Mouse (Mus musculus): ENCODE data around the gene Cxcl10. TPM values are rescaled to one million over a fixed set of nuclear protein-coding genes. Genes with fewer than 3 reads are reported as not detected.

Gene Cxcl10
- polyA plus RNA-seq (2015; fragmentation: Nextera tagmentation; extraction: Ambion mirVana), result 0.22 and 0.43 TPM in 2 replicates

DNA sequence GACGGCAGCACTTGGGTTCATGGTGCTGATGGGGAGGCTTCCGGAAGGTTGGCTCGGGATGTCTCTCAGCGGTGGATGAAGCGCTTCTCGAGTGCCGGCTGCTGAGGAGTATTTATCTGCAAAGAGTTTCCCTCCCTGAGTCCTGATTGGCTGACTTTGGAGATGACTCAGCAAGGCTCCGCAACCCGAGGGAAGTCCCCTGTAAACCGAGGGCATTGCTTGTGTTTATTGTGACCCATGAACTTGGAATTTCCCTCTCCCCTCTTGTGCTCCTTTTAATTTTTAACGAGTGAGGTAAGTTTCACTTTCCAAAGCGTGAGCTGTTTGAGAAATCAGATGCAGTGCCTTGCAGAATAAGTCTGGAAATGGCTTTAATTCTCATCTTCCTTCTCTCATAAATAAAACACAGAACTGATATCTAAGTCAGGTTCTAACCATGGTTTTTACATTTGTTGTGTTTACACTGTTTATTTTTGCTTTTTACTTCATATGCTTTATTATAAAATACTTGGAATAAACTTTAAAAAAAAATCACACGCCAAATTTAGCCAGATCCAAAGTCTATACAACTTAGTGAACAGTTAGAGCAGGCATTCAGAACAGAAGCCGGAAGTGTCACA is at the start of gene Cxcl10:
Cxcl10 (minus strand) TSS at position 96 of the 620 bp plus-strand sequence.
- ATAC-seq, result peak; percentile 76
- Histone ChIP-seq H3K36me3 (ENCODE audit: control insufficient read depth, insufficient read depth, low read length) (no peaks in the 10 kb centered on the region), H3K4me2 (ENCODE audit: low read length) (peak within 1 kb of the TSS; percentile 74), H3K9ac (ENCODE audit: low read depth, low read length) (peak within 1 kb of the TSS; percentile 38; the same call in 1 of the 2 replicates), H3K9me3 (ENCODE audit: control insufficient read depth, low read length) (no peaks in the 10 kb centered on the region), H3K27me3 (replicated peaks; ENCODE audit: control insufficient read depth, insufficient read depth, low read length) (peaks cover 3% of the 10 kb centered on the region; the same call in 1 of the 2 replicates), H3K4me1 (ENCODE audit: control insufficient read depth, insufficient read depth, low read depth, low read length) (no peaks in the 10 kb centered on the region), H3K4me3 (ENCODE audit: low read length) (peak within 1 kb of the TSS; percentile 36), H3K27ac (ENCODE audit: low read depth, low read length) (no peak within 1 kb of the TSS)
- 17% methylated on average over 14 of the region's 14 CpGs for WGBS

DNA sequence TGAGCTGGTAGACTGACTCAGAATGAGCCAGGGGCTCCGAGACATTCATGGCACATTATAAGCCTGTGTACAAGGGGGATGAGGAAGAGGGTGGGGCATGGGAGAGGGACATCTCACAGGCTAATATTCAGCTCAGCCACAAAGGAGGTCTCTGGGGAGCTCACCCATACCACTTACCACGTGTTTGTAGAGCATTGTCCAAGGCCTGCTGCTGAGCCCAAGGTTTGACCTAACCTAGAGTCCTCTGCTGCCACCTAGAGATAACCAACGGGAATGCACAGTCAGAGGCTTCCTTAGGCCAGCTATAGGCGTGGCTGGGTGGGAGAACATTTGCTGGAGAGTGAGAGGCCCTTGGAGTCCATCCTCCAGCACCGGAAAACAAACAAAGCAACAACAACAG is 49.5 kb upstream of the Cxcl10 start:
- no peak overlapping the region for H3K27ac ChIP-seq (ENCODE audit: low read depth, low read length)
- H3K9ac ChIP-seq (ENCODE audit: low read depth, low read length), result no peak overlapping the region
- H3K9me3 ChIP-seq (ENCODE audit: control insufficient read depth, low read length), result no peaks in the 10 kb centered on the region
- ATAC-seq, result peak; percentile 86
- WGBS, result 22% methylated on average over 5 of the region's 5 CpGs
- no peak overlapping the region for H3K4me3 ChIP-seq (ENCODE audit: low read length)
- peaks cover 2% of the 10 kb centered on the region; the same call in 1 of the 2 replicates for H3K27me3 ChIP-seq (replicated peaks; ENCODE audit: control insufficient read depth, insufficient read depth, low read length)
- no peak overlapping the region for H3K4me2 ChIP-seq (ENCODE audit: low read length)
- no peaks in the 10 kb centered on the region for H3K4me1 ChIP-seq (ENCODE audit: control insufficient read depth, insufficient read depth, low read depth, low read length)
- no peaks in the 10 kb centered on the region for H3K36me3 ChIP-seq (ENCODE audit: control insufficient read depth, insufficient read depth, low read length)

DNA sequence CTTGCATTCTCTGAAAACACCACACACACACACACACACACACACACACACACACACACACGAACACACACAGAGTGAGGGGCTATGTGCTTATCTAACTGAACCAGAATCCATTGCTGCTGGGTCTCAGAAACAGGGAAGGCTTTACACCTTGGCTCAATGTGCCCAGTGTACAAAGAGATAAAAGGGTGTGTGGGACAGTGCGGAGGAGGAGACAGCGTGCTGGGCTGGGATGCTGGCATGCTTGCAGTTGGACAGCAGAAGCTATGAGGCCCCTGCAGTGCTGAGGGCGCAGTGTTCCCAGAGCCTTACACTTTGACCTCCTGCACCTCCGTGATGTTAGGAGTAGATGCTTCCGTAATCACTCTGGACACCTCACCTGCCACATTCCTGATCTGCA is 47.8 kb upstream of the Cxcl10 start:
- no peak overlapping the region for H3K27ac ChIP-seq (ENCODE audit: low read depth, low read length)
- H3K27me3 ChIP-seq (replicated peaks; ENCODE audit: control insufficient read depth, insufficient read depth, low read length), result peaks cover 7% of the 10 kb centered on the region; the same call in 1 of the 2 replicates
- H3K4me2 ChIP-seq (ENCODE audit: low read length), result no peak overlapping the region
- H3K9me3 ChIP-seq (ENCODE audit: control insufficient read depth, low read length), result no peaks in the 10 kb centered on the region
- H3K9ac ChIP-seq (ENCODE audit: low read depth, low read length), result no peak overlapping the region
- 92% methylated on average over 6 of the region's 6 CpGs for WGBS
- H3K36me3 ChIP-seq (ENCODE audit: control insufficient read depth, insufficient read depth, low read length), result no peaks in the 10 kb centered on the region
- 0 out of 2 replicates have a peak, but pooled peaks have one; percentile 12 for ATAC-seq
- no peak overlapping the region for H3K4me3 ChIP-seq (ENCODE audit: low read length)
- H3K4me1 ChIP-seq (ENCODE audit: control insufficient read depth, insufficient read depth, low read depth, low read length), result peaks cover 3% of the 10 kb centered on the region; the same call in 1 of the 2 replicates

- 94% methylated on average over 3 of the region's 3 CpGs for WGBS
- Histone ChIP-seq H3K4me3 (ENCODE audit: low read length) (no peak overlapping the region), H3K4me1 (ENCODE audit: control insufficient read depth, insufficient read depth, low read depth, low read length) (peaks cover 3% of the 10 kb centered on the region; the same call in 1 of the 2 replicates), H3K9ac (ENCODE audit: low read depth, low read length) (no peak overlapping the region), H3K27ac (ENCODE audit: low read depth, low read length) (no peak overlapping the region), H3K36me3 (ENCODE audit: control insufficient read depth, insufficient read depth, low read length) (no peaks in the 10 kb centered on the region), H3K9me3 (ENCODE audit: control insufficient read depth, low read length) (no peaks in the 10 kb centered on the region), H3K27me3 (replicated peaks; ENCODE audit: control insufficient read depth, insufficient read depth, low read length) (peaks cover 9% of the 10 kb centered on the region; the same call in 1 of the 2 replicates), H3K4me2 (ENCODE audit: low read length) (no peak overlapping the region)
- no peak for ATAC-seq
These were observed 47.1 kb upstream of the Cxcl10 start for GRCm38 (mm10) chr5:92395764-92396163.

DNA sequence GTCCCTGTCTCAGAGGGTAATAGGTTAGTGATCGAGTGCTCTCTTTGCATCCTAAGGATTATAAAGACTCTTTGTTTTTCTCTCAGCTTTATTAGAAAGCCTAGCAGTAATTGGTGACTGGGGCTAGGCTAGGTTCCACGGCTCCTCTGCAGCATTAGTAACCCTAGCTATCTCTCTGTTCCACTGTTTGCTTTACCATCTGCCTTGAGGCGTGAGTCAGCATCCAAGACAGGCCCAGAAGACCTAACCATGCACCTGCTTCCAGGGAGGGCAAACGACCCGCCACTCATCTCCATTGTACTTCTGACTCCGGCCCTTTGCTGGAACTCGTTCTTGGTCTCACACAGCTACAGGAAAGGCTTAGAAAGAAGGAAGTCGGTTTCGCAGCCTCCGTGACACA is 45.2 kb upstream of the Cxcl10 start:
- Histone ChIP-seq H3K4me3 (ENCODE audit: low read length) (no peak overlapping the region), H3K4me1 (ENCODE audit: control insufficient read depth, insufficient read depth, low read depth, low read length) (peaks cover 3% of the 10 kb centered on the region; the same call in 1 of the 2 replicates), H3K36me3 (ENCODE audit: control insufficient read depth, insufficient read depth, low read length) (no peaks in the 10 kb centered on the region), H3K27me3 (replicated peaks; ENCODE audit: control insufficient read depth, insufficient read depth, low read length) (peaks cover 9% of the 10 kb centered on the region; the same call in 1 of the 2 replicates), H3K9ac (ENCODE audit: low read depth, low read length) (no peak overlapping the region), H3K27ac (ENCODE audit: low read depth, low read length) (no peak overlapping the region), H3K4me2 (ENCODE audit: low read length) (no peak overlapping the region), H3K9me3 (ENCODE audit: control insufficient read depth, low read length) (no peaks in the 10 kb centered on the region)
- no peak for ATAC-seq
- 60% methylated on average over 10 of the region's 10 CpGs for WGBS

DNA sequence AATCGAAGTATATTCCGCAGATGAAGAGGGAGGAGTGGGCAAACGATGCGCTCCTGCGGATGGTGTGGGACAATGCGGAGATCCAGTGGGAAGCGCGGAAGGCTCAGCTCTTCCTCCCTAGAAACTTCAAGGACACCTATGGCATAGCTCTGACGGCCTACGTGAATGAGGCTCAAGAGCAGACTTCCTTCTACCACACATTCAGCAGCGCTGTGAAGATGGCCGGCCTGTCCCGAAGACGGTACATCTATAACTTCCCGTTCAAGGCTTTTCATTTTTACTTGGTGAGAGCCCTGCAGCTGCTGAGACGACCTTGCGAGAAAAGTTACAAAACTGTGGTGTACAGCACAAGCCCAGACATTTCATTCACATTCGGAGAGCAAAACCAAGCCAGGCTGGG is 43.9 kb upstream of the Cxcl10 start:
- H3K36me3 ChIP-seq (ENCODE audit: control insufficient read depth, insufficient read depth, low read length), result no peaks in the 10 kb centered on the region
- no peaks in the 10 kb centered on the region for H3K9me3 ChIP-seq (ENCODE audit: control insufficient read depth, low read length)
- 47% methylated on average over 18 of the region's 18 CpGs for WGBS
- H3K4me2 ChIP-seq (ENCODE audit: low read length), result peak overlapping the region; percentile 40
- no peak overlapping the region for H3K9ac ChIP-seq (ENCODE audit: low read depth, low read length)
- peak overlapping the region; percentile 23 for H3K4me3 ChIP-seq (ENCODE audit: low read length)
- H3K4me1 ChIP-seq (ENCODE audit: control insufficient read depth, insufficient read depth, low read depth, low read length), result peaks cover 3% of the 10 kb centered on the region; the same call in 1 of the 2 replicates
- ATAC-seq, result no peak
- no peak overlapping the region for H3K27ac ChIP-seq (ENCODE audit: low read depth, low read length)
- peaks cover 9% of the 10 kb centered on the region; the same call in 1 of the 2 replicates for H3K27me3 ChIP-seq (replicated peaks; ENCODE audit: control insufficient read depth, insufficient read depth, low read length)

- Histone ChIP-seq H3K4me1 (ENCODE audit: control insufficient read depth, insufficient read depth, low read depth, low read length) (peaks cover 3% of the 10 kb centered on the region; the same call in 1 of the 2 replicates), H3K27ac (ENCODE audit: low read depth, low read length) (no peak overlapping the region), H3K36me3 (ENCODE audit: control insufficient read depth, insufficient read depth, low read length) (no peaks in the 10 kb centered on the region), H3K27me3 (replicated peaks; ENCODE audit: control insufficient read depth, insufficient read depth, low read length) (peaks cover 9% of the 10 kb centered on the region; the same call in 1 of the 2 replicates), H3K4me2 (ENCODE audit: low read length) (no peak overlapping the region), H3K4me3 (ENCODE audit: low read length) (no peak overlapping the region), H3K9ac (ENCODE audit: low read depth, low read length) (no peak overlapping the region), H3K9me3 (ENCODE audit: control insufficient read depth, low read length) (no peaks in the 10 kb centered on the region)
- 88% methylated on average over 8 of the region's 8 CpGs for WGBS
- ATAC-seq, result no peak
These were observed 41.9 kb upstream of the Cxcl10 start for GRCm38 (mm10) chr5:92390615-92391014.

- Histone ChIP-seq H3K4me1 (ENCODE audit: control insufficient read depth, insufficient read depth, low read depth, low read length) (peaks cover 3% of the 10 kb centered on the region; the same call in 1 of the 2 replicates), H3K4me2 (ENCODE audit: low read length) (no peak overlapping the region), H3K4me3 (ENCODE audit: low read length) (no peak overlapping the region), H3K27ac (ENCODE audit: low read depth, low read length) (no peak overlapping the region), H3K9ac (ENCODE audit: low read depth, low read length) (no peak overlapping the region), H3K9me3 (ENCODE audit: control insufficient read depth, low read length) (no peaks in the 10 kb centered on the region), H3K27me3 (replicated peaks; ENCODE audit: control insufficient read depth, insufficient read depth, low read length) (peaks cover 9% of the 10 kb centered on the region; the same call in 1 of the 2 replicates), H3K36me3 (ENCODE audit: control insufficient read depth, insufficient read depth, low read length) (no peaks in the 10 kb centered on the region)
- WGBS, result 77% methylated on average over 2 of the region's 2 CpGs
- ATAC-seq, result no peak
These were observed 41.3 kb upstream of the Cxcl10 start for GRCm38 (mm10) chr5:92389977-92390376.

- 74% methylated on average over 11 of the region's 11 CpGs for WGBS
- Histone ChIP-seq H3K4me1 (ENCODE audit: control insufficient read depth, insufficient read depth, low read depth, low read length) (no peaks in the 10 kb centered on the region), H3K36me3 (ENCODE audit: control insufficient read depth, insufficient read depth, low read length) (no peaks in the 10 kb centered on the region), H3K4me3 (ENCODE audit: low read length) (no peak overlapping the region), H3K9ac (ENCODE audit: low read depth, low read length) (no peak overlapping the region), H3K27me3 (replicated peaks; ENCODE audit: control insufficient read depth, insufficient read depth, low read length) (0 out of 2 replicates have a peak, but pooled peaks cover 3% of the 10 kb centered on the region), H3K9me3 (ENCODE audit: control insufficient read depth, low read length) (no peaks in the 10 kb centered on the region), H3K4me2 (ENCODE audit: low read length) (no peak overlapping the region), H3K27ac (ENCODE audit: low read depth, low read length) (no peak overlapping the region)
- ATAC-seq, result no peak
These were observed 38.7 kb upstream of the Cxcl10 start for GRCm38 (mm10) chr5:92387433-92387832.

All from hindbrain, embryonic 16.5 days (tissue).